Mouse (Mus musculus) testis, postnatal 10 days (tissue): Measurements from ENCODE around the gene Sfxn4.

Experiments
- DNase-seq: peaks from one replicate; pipeline ENCODE4 v3.0.0; 2021; ENCODE audit warnings: low spot score

The Sfxn4 gene

DNA sequence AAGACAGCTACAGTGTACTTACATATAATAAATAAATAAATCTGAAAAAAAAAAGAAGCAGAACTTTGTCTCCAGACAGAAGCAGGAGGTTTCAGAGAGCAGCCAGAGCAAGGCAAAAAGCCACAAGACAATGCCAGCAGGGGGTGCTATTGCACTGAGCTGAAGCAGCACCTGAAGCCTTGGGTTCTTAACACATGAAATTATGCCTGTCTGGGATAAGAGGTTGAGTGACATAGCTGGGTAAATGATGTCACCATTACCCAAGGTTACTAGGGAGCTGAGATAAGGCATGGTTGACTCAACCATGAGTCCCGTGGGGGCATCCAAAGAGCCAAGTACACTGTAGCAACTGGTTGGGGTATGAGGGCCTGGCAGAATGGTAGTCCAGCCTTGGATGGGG is 23.5 kb downstream of the Sfxn4 start:
- DNase-seq = peak; percentile 90

DNA sequence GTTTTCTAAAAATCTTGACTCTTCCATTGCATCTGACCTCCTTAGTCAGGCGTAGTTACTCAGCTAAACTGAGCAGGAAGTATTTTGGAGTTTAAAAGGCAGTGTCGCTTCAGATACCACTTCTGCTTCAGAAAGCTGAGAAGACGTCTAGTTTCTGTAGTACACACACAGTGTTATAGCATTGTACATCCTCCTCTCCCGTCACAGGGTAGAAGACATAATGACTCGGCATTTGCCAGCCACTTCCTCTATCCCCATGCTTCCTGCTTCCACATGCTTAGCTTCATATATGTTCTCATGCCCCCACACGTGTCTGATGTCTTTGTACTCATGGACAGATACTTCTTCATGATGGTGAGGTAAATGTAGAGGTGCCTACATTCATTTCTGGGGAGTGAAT is 42.6 kb downstream of the Sfxn4 start:
- no peak for DNase-seq

GRCm38 (mm10) chr19:60813133-60813532 is 48.1 kb downstream of the Sfxn4 start:
- no peak for DNase-seq

DNA sequence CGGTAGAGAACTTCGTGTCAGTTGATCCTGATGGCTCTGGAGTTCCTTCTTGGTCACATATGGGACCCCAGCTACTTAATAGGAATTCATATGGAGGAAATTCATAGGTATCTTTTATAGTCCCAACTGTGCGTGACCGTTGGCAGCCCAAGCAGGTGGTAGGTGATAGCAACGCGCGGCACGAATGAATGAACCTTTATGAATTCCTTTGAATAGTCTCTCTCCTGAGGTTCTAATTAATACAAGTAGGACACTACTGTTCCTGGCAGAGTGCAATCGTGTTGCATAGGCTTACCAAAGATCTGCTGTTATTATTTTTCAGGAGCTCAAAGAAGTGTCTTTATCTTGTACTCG is 49.3 kb downstream of the Sfxn4 start:
- no peak for DNase-seq

GRCm38 (mm10) chr19:60811098-60812035 is 49.9 kb downstream of the Sfxn4 start, which contains the start of gene Fam45a:
Gene Fam45a (plus strand): TSS chr19:60811585.
- DNase-seq = peak; percentile 94

DNA sequence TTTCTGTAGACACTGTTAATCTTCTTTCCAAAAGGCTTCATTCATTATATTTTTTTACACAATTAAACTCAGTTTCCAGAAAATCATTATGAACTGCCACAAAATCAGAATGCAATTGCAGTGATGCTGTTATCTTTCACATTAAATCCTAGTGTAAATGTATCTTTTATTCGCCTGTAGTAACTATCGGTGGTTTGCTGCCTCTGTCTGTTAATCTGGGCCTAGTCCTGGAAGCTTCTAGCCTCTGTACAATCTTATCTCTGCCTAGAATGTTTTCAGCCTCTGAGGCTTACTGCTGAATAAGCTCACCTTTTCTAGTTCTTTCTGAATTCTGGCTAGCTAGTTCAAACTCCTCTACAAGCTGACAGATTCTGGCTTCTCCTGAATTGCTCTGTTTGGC is 51.4 kb downstream of the Sfxn4 start:
- no peak for DNase-seq

GRCm38 (mm10) chr19:60804903-60805302 is 56.4 kb downstream of the Sfxn4 start:
- DNase-seq = no peak

DNA sequence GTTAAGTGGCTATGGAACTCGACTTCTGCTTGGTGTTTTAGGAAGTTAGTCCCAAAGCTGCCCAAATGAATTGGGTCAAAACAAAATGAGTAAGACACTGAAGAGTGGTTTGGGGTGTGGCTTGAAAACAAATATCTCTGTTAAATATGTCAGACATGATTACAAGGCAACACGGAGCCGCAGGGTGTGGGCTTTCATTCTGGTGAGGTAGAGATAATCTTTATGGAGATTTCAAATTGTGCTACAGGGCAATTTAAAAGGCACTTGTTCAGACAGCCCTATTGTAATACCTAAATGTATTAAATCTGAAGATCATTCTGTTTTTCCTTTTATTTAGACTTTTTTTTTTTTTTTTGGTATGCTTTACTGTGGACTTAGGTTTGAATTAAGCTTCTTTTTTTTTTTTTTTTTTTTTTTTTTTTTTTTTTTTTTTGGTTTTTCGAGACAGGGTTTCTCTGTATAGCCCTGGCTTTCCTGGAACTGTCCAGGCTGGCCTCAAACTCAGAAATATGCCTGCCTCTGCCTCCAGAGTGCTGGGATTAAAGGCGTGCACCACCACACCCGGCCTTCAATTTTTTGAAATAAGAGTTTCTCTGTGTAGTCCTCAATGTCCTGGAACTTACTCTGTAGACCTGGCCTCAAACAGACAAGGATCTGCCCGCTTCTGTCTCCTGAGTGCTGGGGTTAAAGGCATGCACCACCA is 61.3 kb downstream of the Sfxn4 start:
- no peak for DNase-seq

GRCm38 (mm10) chr19:60797415-60797814 is 63.9 kb downstream of the Sfxn4 start:
- no peak for DNase-seq

DNA sequence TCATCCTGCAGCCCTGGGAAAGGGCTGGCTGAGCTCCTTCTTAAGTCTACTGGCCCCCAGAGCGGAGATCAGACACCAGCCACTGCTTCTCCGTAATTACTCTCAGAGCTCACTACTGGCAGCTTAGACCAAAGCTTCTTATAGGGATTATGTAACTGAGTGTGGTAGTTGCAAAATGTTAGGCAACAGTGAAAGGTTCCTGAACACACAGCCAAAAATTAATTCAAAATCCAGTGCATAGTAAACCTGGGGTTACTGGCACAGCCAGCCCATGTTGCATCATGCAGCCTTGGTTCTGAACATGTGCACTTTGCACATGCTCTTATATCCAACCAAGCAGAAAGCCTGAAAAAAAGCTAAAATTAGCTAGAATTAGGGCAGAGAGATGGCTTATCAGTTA is 66.0 kb downstream of the Sfxn4 start:
- no peak for DNase-seq

- DNase-seq = no peak
These were observed 68.0 kb downstream of the Sfxn4 start for GRCm38 (mm10) chr19:60793170-60793707.

DNA sequence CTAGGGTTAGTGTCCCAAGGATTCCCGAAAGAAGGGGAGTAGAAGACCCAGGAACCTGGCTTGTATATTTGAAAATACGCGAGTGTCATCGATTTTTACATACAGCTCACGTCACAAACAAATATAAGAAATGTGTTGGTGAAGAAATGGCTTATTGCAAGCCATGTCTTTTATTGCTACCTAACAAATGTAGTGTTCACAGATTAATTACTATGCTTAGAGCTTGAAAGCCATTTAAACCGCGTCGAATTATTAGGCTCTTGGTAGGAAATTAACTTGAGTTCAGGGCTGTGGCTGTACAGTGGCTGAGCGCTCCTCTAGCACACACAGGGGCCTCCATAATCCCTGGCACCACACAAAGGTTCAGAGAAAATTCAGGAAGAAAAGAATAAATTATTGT is 70.1 kb downstream of the Sfxn4 start:
- DNase-seq = no peak

GRCm38 (mm10) chr19:60790551-60791161 is 70.6 kb downstream of the Sfxn4 start, which contains the start of gene Eif3a:
Gene Eif3a (minus strand): TSS chr19:60790658.
- DNase-seq = peak; percentile 95

DNA sequence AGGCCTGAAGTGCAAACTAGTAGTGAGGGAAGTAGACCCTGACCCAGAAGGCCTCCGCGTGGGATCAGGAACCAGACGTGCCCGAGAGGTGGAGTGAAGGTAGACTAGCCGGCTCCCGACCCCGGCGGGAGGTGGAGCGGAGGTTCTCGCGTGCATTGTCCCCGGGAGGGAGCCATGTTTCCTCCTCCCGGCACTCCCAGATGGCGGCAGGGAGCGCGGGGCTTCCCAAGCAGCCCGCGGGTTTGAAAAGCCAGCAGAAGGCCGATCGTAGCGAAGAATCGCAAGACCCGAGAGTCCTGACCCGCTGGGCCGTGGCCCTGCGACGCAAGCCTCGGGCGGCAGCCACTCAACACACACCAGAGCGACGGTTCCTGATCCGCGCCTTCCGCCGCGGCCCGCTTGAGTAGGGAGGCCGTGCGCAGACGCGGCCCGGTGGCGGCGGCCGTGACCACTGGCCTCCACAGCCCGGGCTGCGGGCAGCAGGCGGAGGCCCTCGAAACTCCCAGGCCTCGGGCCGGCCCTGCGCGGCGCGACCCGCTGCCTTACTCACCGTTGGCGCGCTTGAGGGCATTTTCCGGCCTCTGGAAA is 71.3 kb downstream of the Sfxn4 start:
- peak; percentile 79 for DNase-seq

GRCm38 (mm10) chr19:60789452-60789851 is 71.8 kb downstream of the Sfxn4 start:
- DNase-seq = no peak

DNA sequence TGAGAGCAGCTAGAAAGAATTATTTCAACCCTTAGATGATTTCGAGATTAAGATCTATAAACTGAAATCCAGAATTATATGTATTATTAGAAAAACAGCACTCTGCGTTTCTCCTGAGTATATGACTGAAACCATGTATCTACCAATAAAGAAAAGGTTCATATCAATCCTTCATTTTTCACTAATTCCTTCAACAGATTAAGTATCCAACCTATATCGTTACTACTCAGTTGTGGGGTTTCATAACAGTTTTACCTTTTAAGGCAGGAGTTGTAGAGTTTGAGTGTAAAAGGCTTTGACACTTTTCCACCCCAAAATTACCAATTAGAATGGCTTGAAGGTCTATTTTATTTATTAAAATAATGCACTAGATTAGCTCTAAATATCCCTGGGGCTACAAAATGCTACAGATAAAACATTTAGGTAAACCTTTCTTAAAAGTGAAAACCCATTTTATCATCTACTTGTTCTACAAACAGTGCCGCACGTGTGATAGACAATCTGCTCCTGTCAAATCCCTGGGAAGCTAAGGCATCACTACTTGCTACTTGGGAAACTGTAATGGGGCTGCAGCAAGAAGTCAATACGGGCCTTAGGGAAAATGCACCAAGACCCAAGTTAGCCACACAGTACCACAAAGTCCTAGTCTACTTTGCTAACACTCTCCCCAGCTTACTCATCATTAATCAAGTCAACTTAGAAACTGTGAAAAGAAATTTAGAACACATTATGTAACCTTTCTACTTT is 72.9 kb downstream of the Sfxn4 start:
- no peak for DNase-seq

- DNase-seq = no peak
These were observed 73.7 kb downstream of the Sfxn4 start for GRCm38 (mm10) chr19:60787465-60788150.
